ENCODE assay signal across 7 mouse cellular contexts in the genomic region with DNA sequence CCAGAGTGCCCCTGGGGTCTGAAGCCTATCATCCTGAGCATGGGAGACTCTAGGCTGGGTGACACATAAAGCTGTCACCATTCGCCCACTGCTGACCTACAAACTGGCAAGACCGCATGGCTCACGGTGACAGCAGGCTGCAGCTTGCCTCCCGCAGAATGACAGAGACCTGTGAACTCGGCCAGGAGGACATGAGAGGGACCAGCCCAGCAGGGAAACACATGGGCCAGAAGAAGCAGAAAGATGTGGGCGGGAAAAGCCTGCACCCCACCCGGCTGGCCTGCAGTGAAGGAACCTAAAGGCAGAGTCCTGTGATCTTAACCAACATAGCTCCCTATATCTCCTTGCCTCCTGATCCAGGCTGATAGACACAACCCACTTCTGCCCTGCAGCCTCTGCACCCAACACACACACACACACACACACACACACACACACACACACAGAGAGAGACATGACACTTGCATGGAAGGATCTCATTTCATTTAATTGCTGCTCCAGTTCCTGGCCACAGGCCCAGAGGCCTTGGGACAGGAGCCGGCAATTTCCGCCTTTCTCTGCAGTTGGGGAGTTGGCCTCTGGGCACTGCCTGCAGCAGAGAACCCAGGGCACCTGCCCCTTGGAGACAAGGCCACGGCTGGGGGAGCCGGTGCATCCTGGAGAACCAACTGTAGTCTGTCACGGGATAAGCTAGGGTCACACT. TPM values are rescaled to one million over a fixed set of nuclear protein-coding genes. Genes with fewer than 3 reads are reported as not detected.
DNase-seq lines count a peak whose midpoint lies in the region; ATAC-seq and TF ChIP-seq lines count a peak whose summit lies in the region.

No protein-coding gene starts in this region.

- peak; percentile 89 for DNase-seq in adrenal gland, postnatal 10 days
- DNase-seq in heart, postnatal 4 days = peak; percentile 86
- no peak for DNase-seq in limb, embryonic 10.5 days (ENCODE audit: low spot score)
- DNase-seq in thymus, postnatal 14 days = no peak

- H3K4me3 ChIP-seq in ES-Bruce4 (ENCODE audit: low read depth, low read length) = 0 out of 2 replicates have a peak overlapping the region, but pooled peaks have one; percentile 6
- no peak overlapping the region for H3K4me3 ChIP-seq in forebrain, embryonic 13.5 days
- no peak overlapping the region for H3K4me3 ChIP-seq in limb, embryonic 10.5 days
- no peak overlapping the region for H3K4me3 ChIP-seq in neural tube, embryonic 14.5 days (ENCODE audit: low read depth, low read length)

- TF ChIP-seq CTCF in ES-Bruce4 (IDR thresholded peaks at IDR 0.05; ENCODE audit: low read depth, low read length) = no peak

- H3K4me2 ChIP-seq in forebrain, embryonic 13.5 days = peak overlapping the region; percentile 6
- H3K4me2 ChIP-seq in neural tube, embryonic 14.5 days (ENCODE audit: low read depth, low read length) = peak overlapping the region; percentile 6; the same call in 1 of the 2 replicates

- WGBS in forebrain, embryonic 13.5 days = 36% methylated on average over 12 of the region's 12 CpGs
- WGBS in limb, embryonic 10.5 days = 21% methylated on average over 12 of the region's 12 CpGs
- WGBS in neural tube, embryonic 14.5 days = 25% methylated on average over 12 of the region's 12 CpGs

- no peaks in the 10 kb centered on the region for H3K27me3 ChIP-seq in ES-Bruce4 (ENCODE audit: control insufficient read depth, insufficient read depth, low read length, poor library complexity, severe bottlenecking)
- H3K27me3 ChIP-seq in forebrain, embryonic 13.5 days = no peaks in the 10 kb centered on the region
- H3K27me3 ChIP-seq in limb, embryonic 10.5 days (ENCODE audit: low read depth, poor library complexity, severe bottlenecking) = no peaks in the 10 kb centered on the region
- H3K27me3 ChIP-seq in neural tube, embryonic 14.5 days (ENCODE audit: control insufficient read depth, insufficient read depth, low read length) = no peaks in the 10 kb centered on the region

- peak; percentile 63 for ATAC-seq in forebrain, embryonic 13.5 days
- 0 out of 2 replicates have a peak, but pooled peaks have one; percentile 15 for ATAC-seq in neural tube, embryonic 14.5 days (ENCODE audit: low read depth)

- H3K9me3 ChIP-seq in ES-Bruce4 (replicated peaks; ENCODE audit: control insufficient read depth, insufficient read depth, low read length, poor library complexity, severe bottlenecking) = no peaks in the 10 kb centered on the region
- no peaks in the 10 kb centered on the region for H3K9me3 ChIP-seq in forebrain, embryonic 13.5 days (replicated peaks)
- H3K9me3 ChIP-seq in limb, embryonic 10.5 days (replicated peaks) = no peaks in the 10 kb centered on the region
- H3K9me3 ChIP-seq in neural tube, embryonic 14.5 days (ENCODE audit: control insufficient read depth, low read length) = no peaks in the 10 kb centered on the region

- no peak for TF ChIP-seq POLR2A in ES-Bruce4 (IDR thresholded peaks at IDR 0.05; ENCODE audit: insufficient read depth, low read length)

- no peaks in the 10 kb centered on the region for H3K36me3 ChIP-seq in ES-Bruce4 (ENCODE audit: control insufficient read depth, insufficient read depth, low read length, poor library complexity, severe bottlenecking)
- H3K36me3 ChIP-seq in forebrain, embryonic 13.5 days (ENCODE audit: poor library complexity, severe bottlenecking) = peaks cover 3% of the 10 kb centered on the region; the same call in 1 of the 2 replicates
- peaks cover 10% of the 10 kb centered on the region; the same call in 1 of the 2 replicates for H3K36me3 ChIP-seq in limb, embryonic 10.5 days
- no peaks in the 10 kb centered on the region for H3K36me3 ChIP-seq in neural tube, embryonic 14.5 days (ENCODE audit: control insufficient read depth, insufficient read depth, low read length)

- peak overlapping the region; percentile 90; the same call in 1 of the 2 replicates for H3K27ac ChIP-seq in ES-Bruce4 (ENCODE audit: insufficient read depth, low read length)
- H3K27ac ChIP-seq in forebrain, embryonic 13.5 days = peak overlapping the region; percentile 86
- peak overlapping the region; percentile 16; the same call in 1 of the 2 replicates for H3K27ac ChIP-seq in limb, embryonic 10.5 days
- peak overlapping the region; percentile 52 for H3K27ac ChIP-seq in neural tube, embryonic 14.5 days (ENCODE audit: low read depth, low read length)

- H3K4me1 ChIP-seq in ES-Bruce4 (ENCODE audit: control insufficient read depth, insufficient read depth, low read length) = peaks cover 32% of the 10 kb centered on the region
- H3K4me1 ChIP-seq in forebrain, embryonic 13.5 days = peaks cover 88% of the 10 kb centered on the region
- H3K4me1 ChIP-seq in limb, embryonic 10.5 days = peaks cover 84% of the 10 kb centered on the region
- peaks cover 72% of the 10 kb centered on the region for H3K4me1 ChIP-seq in neural tube, embryonic 14.5 days (ENCODE audit: control insufficient read depth, insufficient read depth, low read length)

- 0 out of 2 replicates have a peak overlapping the region, but pooled peaks have one; percentile 3 for H3K9ac ChIP-seq in ES-Bruce4 (ENCODE audit: low read depth, poor library complexity, severe bottlenecking)
- H3K9ac ChIP-seq in forebrain, embryonic 13.5 days = peak overlapping the region; percentile 52
- peak overlapping the region; percentile 28; the same call in 1 of the 2 replicates for H3K9ac ChIP-seq in neural tube, embryonic 14.5 days (replicated peaks; ENCODE audit: low read depth, low read length)

- TF ChIP-seq EP300 in ES-Bruce4 (IDR thresholded peaks at IDR 0.05; ENCODE audit: insufficient read depth, low read depth, low read length) = 0 out of 2 replicates have a peak, but pooled peaks have one; percentile 4

RNA-seq across cellular contexts. Expression of a gene that starts 14.4 kb away (rescaled TPM):
- 57.5 and 62.9 TPM in 2 replicates for polyA plus RNA-seq in ES-Bruce4 (2011; ENCODE audit: insufficient read depth, insufficient read length, low read depth, missing spikeins)
- total RNA-seq in adrenal gland, postnatal 10 days (2021) = 100 to 1,000 TPM; 125 to 153 TPM
- polyA plus RNA-seq in forebrain, embryonic 13.5 days (2015; fragmentation: Nextera tagmentation; extraction: Ambion mirVana) = 25.6 and 27.3 TPM in 2 replicates
- 100 to 1,000 TPM; 104 to 112 TPM for total RNA-seq in heart, postnatal 4 days (2021)
- 22.4 and 26.8 TPM in 2 replicates for polyA plus RNA-seq in limb, embryonic 10.5 days (2016; fragmentation: Nextera tagmentation; extraction: Ambion mirVana)
- 29.1 and 32.8 TPM in 2 replicates for polyA plus RNA-seq in neural tube, embryonic 14.5 days (2014; fragmentation: Nextera tagmentation; extraction: Ambion mirVana)

Comparison
In these comparisons a context has a peak if more than half of its experiments do, and no peak if none do; other contexts are left out.
1. H3K27ac ChIP-seq: peak in every context shown above with its lines; median percentile 90 in ES-Bruce4; 86 in forebrain, embryonic 13.5 days; 52 in neural tube, embryonic 14.5 days; 16 in limb, embryonic 10.5 days.
2. DNase-seq: peak in adrenal gland, postnatal 10 days (single experiment) and heart, postnatal 4 days (single experiment); none in limb, embryonic 10.5 days (single experiment) and thymus, postnatal 14 days (single experiment).
3. Peak in every context shown above with its lines, with median percentiles within 50 percentile points of each other: H3K9ac ChIP-seq.